Mouse (Mus musculus): Measurements from ENCODE around the gene Uevld.

DNA sequence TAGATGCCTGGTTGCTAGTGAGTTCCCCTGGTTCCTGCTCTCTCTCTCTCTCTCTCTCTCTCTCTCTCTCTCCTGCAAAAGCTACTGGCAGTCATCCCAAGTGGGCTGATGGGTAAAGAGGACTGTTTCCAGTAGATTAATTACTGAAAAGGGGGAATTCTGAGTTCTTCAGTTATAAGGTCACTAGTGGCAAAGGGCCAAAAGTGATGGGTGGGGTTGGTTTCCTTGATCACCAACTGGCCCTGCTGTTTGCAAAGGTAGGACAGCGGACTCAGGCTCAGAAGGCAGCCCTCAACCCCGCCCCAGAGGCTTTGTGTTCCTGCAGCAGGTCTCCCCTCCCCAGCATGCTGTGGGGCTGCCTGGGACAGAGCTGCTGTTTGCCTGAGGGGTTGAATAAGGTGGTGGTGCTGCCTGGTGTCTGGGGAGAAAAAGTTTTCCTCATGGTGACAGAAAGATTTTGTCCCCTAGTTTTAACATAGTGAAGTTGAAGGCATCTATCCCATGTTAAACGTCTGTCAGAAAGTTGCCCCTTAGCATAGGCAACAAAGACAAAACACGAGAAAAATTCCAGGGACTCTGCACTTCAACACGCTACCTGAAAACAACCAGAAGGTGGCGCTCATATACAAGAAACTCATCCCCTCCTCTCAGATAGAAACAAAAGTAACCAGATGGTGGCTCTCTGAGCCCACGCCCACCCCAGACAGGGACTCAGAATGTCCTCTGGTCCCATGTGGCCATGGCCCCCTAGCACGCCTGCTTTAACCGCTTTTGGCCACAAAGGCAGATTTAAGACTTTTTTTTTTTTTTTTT lies 4.7 kb upstream of the Uevld start:
- peak; percentile 54 for TF ChIP-seq CTCF (conservative IDR thresholded peaks at IDR 0.05; ENCODE audit: insufficient read depth, insufficient read length, low read depth, low read length)
- TF ChIP-seq POLR2A (IDR thresholded peaks at IDR 0.05; ENCODE audit: low read depth, low read length) = no peak
